Mouse (Mus musculus) urinary bladder, postnatal 36 days (tissue): ENCODE results near the gene Gm10974.
A peak's percentile ranks its signal among the peaks of the same experiment; 100 is the strongest.

Experiments used
- DNase-seq, 2 experiments: peaks; one replicate each; pipeline ENCODE4 v3.0.0; 2022; ENCODE audit warnings: low spot score in 2 of 2, mixed read lengths in 1 of 2

The Gm10974 gene

DNA sequence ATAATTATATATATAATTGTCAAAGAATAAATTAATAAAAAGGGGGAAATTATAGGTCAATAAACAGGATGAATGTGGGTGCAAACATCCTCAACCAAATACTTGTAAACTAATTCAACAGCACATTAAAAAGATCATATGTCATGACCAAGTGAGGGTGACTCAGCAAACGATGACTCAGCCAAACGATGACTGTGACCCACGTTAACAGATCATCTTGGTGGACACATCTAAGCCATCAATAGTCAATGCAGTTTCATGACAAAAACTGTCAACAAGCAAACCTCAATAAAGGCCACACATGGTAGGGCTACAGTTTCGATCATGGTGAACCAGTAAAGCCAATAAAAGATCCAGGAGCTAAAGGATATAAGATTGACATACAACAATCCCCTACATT lies 6.7 kb upstream of the Gm10974 start:
- DNase-seq, result no peak

GRCm38 (mm10) chr7:66364491-66364890 lies 1.2 kb upstream of the Gm10974 start:
- no peak for DNase-seq

DNA sequence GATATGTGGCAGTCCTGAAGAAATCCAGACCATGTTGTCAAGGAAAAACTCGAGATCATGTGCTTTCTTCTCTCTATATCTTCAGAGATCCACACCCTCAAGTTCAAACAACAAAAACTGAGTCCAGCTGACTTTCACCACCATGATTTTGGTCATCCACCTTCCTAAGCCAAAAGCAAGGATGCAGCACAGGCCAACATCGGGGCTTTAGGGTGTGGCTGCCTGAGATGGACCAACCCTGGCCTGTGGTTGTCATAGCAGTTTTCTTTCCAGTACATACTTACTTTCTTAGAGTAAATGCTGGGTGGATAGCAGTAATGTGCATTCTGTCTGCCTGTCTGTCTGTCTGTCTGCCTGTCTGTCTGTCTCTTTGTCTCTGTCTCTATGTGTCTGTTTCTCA lies 294 bp upstream of the Gm10974 start:
- DNase-seq, result no peak

GRCm38 (mm10) chr7:66369071-66369933 lies 3.6 kb downstream of the Gm10974 start:
- DNase-seq, result no peak

- DNase-seq, result no peak
Observed at GRCm38 (mm10) chr7:66369934-66370445, 4.3 kb downstream of the Gm10974 start.

GRCm38 (mm10) chr7:66370970-66371369 lies 5.3 kb downstream of the Gm10974 start:
- DNase-seq, result no peak

DNA sequence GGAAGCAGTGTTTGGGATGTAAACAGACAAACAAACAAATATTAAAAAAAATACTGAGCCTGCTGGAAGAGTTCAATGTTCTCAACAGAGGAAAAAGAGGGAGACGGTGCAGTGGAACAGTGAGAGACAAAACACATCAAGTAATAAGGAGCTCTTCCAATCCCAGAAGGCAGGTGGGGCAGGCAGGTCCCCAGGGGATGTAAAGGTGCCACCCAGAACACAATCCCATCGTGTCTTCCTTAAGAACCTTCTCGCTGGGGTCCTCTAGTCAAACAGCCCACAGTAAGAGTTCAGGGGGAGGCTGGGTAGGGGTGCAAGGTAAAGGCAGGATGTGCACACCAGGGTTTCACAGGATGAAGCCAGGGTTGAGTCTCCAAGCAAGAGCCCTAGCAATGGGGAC lies 7.7 kb downstream of the Gm10974 start:
- no peak for DNase-seq

- no peak for DNase-seq
Observed at GRCm38 (mm10) chr7:66375736-66376135, 10.0 kb downstream of the Gm10974 start.

- DNase-seq, result no peak
Observed at GRCm38 (mm10) chr7:66376560-66376959, 10.9 kb downstream of the Gm10974 start.

DNA sequence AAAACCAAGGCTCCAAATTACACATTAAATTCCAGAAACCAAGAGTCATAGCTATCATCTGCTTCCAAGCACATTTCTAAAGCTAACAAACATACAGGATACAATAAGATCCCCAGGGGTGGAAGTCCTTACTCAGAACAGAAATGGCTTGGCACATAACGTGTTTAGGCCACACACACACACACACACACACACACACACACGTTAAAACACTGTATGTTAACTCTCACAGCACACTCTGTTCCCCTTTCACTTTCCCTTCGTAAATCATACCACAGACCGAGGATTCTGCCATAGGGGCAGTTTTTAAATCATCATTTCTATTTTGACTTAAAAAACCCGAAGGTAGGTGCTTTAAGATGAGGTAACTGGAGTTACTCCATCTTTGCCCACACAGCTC lies 18.5 kb downstream of the Gm10974 start:
- DNase-seq, result no peak

- DNase-seq, result no peak
Observed at GRCm38 (mm10) chr7:66384891-66385290, 19.2 kb downstream of the Gm10974 start.

DNA sequence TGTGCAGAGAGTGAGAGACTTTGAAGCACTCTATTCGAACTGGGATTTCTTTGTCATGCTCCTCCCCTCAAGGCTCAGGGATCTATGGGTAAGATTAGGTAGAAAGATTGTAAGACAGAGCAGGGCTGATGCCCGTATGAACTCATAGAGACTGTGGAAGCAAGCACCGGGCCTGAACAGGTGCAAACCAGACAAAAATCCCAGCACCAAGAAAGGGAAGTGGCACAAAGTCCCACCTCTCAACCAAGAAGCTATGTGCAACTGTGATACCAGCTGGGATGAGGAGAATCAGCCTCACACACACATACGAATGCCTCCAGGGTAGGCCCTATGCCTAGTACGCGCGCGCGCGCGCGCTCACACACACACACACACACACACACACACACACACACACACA lies 20.1 kb downstream of the Gm10974 start:
- DNase-seq, result no peak

GRCm38 (mm10) chr7:66386411-66386810 lies 20.7 kb downstream of the Gm10974 start:
- DNase-seq, result no peak

DNA sequence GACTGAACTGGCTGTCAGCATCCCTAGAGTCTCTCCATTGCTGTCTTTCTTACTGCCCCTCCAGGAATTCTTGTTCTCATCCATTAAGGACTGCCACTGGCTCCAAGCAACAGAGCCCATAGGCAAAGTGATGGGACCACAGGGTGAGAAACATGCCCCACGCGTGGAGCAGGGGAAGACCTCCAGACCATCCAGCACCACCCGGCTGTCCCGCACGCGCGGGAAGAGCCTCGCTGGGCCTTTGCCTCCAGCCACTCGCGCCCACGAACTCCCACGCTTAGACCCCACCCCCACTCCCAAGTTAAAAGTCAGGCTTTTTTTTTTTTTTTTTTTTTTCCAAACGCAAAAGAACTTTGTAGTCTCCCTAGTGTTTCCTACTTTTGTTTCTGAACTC lies 21.7 kb downstream of the Gm10974 start:
- DNase-seq, result no peak

DNA sequence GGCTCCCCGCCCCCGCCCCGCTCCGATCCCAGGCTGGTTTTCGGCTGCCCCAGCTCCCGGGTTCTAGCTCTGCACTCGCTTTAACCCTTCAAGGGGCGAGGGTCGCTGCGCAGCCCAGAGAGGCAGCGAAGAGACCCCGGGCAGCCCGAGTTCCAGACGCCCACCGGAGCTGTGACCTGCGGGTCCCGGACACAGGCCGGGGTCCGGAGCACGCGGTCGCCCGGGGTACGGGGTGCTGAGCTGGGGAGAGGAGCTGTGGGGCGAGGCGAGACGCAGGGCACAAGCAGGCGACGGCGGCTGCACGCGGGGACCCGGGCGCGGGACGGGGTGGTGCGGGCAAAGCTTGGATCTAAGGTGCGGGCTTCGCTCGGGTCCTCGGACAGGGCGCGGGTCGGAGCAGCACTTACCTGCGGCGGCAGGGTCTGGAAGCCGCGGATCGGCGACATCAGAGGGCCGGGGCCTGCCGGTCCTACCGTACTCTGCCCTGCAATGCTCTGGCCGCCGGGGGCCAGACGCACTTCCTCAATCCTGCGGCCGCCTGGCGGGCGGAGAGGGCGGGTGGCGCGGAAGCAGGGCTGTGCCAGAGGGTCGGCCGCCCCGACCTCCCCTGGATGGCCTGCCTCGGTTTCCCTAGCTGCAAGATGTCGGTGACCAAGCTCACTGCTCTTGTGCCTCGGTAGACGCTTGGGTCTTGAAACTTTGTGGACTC lies 22.3 kb downstream of the Gm10974 start, which contains the start of gene Lrrk1:
Lrrk1 (minus strand) TSS at position 538 of the 709 bp plus-strand sequence.
- peak; percentile 48 to 64 for DNase-seq

GRCm38 (mm10) chr7:66388621-66389532 lies 23.2 kb downstream of the Gm10974 start:
- DNase-seq, result peak; percentile 57 to 67

DNA sequence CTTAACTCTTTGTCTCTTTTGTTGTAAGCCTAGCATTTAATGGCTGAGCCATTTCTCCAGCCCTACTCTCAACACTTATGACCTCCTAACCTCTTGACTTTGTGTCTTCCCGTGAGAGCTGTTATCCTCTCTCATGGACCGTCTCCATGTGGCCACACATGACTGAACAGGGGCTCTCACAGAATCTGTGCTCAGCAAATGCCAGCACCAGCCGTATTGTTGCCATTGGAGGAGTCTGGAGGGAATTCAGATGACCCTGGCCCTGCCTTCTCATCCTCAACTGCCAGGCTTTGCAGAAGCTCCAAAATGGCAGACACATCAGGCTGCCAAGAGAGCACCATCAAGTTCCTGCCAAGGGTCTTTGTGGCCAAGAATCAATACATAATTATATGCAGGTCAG lies 31.6 kb downstream of the Gm10974 start:
- DNase-seq, result no peak

GRCm38 (mm10) chr7:66401605-66402004 lies 35.9 kb downstream of the Gm10974 start:
- DNase-seq, result no peak

DNA sequence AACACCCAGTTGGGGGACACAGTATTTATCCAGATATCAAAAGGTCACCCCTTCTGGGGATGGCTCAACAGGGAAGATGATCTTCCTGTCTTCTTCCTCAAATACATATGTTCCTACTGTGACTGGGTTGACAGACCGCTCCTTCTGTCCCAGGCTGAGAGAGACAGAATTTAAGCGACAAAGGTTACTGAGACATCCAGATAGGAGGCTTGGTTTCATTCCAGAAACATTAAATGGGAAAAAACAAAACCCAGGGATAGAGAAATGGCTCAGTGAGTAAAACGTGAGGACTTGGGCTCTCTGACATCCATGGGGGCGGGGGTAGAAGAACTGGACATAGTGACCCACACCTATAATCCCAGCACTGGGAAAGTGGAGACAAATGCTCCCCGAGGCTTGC lies 37.2 kb downstream of the Gm10974 start:
- no peak for DNase-seq

DNA sequence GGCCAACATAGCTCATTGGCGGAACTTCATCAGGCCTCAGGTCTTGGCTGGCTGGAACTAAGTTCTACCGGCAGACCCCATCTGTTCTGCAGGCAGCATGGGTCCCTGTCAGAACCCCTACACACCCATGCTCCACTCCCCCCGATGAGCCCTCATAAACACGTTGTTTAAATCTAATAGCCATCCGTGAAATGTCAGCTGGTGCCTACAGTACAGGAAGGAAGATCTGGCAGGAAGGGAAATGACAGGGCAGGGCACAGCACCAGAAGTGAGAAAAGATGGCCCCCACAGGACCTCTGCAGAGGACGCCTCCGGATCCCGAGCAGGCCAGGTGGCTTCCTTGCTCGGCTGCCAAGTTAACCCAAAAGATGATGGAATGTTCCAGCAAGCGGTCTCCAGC lies 38.4 kb downstream of the Gm10974 start:
- DNase-seq, result no peak

DNA sequence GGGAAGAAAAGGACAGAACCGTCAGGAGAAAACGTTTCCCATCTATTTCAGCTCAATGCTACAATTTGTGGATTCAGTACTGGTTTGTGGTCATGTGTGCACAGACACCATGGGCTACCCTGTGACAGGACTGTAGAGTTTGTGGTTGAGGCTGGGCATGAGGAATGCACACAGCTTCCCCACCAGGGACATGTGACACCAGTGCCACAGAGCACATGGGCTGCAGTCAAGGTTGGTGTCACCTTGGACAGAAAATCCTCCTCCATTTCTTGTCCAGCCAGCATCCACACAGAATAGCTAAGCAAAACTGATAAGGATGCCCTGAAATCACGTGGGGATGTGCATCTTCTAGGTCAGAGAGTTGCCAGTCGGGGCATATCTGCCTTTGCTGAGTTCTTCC lies 39.1 kb downstream of the Gm10974 start:
- no peak for DNase-seq

GRCm38 (mm10) chr7:66405541-66405940 lies 39.8 kb downstream of the Gm10974 start:
- no peak for DNase-seq
